Mouse (Mus musculus) myocyte (in vitro differentiated cells): ENCODE data around the gene E030030I06Rik. TPM values are rescaled to one million over a fixed set of nuclear protein-coding genes. Genes with fewer than 3 reads are reported as not detected.

Source experiments
- polyA plus RNA-seq: library from polyadenylated mRNA; unstranded; fragments of >200 nt; fragmentation: generic; extraction: Trizol; gene quantifications from one replicate; pipeline ENCODE4 v1.2.1, GENCODE M21; 2012; ENCODE audit warnings: missing spikeins

The E030030I06Rik gene
- polyA plus RNA-seq, 1 experiment: 5.8 TPM

Other genes with a start within 250 kb of the E030030I06Rik start
- gene 4930444G20Rik, start 81.2 kb downstream of the E030030I06Rik start, polyA plus RNA-seq: not detected
- 22.0 TPM for gene Raet1e, start 9.3 kb upstream of the E030030I06Rik start, polyA plus RNA-seq
- 0.24 TPM for gene H60b, start 9.3 kb upstream of the E030030I06Rik start, polyA plus RNA-seq
- gene Raet1d, start 211.3 kb upstream of the E030030I06Rik start, polyA plus RNA-seq: 5.0 TPM